Mouse (Mus musculus): ENCODE data around the gene Itpr1. TPM values are rescaled to one million over a fixed set of nuclear protein-coding genes. Genes with fewer than 3 reads are reported as not detected.

Gene Itpr1
- polyA plus RNA-seq, 1 experiment from 2014 or later = 22.4 TPM

DNA sequence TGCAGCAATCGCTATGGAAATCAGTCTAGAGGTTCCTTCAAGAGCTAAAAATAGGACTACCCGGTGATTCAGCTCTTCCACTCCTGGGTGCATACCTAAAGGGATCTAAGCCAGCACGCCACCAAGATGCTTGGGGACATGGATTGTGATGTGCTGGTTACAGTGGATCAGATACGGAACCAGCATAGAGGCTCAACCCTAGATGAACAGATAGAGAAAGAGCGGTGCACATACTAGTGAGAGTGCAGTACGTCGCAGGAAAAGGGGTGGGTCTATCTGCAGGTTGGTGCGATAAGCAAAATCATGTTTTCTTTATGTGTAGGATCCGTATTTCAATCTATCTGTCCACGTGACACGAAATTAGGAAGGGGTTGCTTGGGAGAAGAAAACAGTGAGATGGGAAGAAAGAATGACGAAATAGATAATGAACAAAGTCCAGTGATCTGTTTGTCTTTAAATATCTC, 113.1 kb downstream of the Itpr1 start:
- Histone ChIP-seq H3K9me3 (ENCODE audit: control insufficient read depth, low read length) (no peaks in the 10 kb centered on the region), H3K9ac (ENCODE audit: low read depth, low read length) (no peak overlapping the region), H3K4me3 (ENCODE audit: low read length) (no peak overlapping the region), H3K4me1 (ENCODE audit: control insufficient read depth, insufficient read depth, low read length) (peaks cover 4% of the 10 kb centered on the region; the same call in 1 of the 2 replicates), H3K36me3 (ENCODE audit: control insufficient read depth, insufficient read depth, low read length) (no peaks in the 10 kb centered on the region), H3K4me2 (replicated peaks; ENCODE audit: low read depth, low read length) (no peak overlapping the region), H3K27me3 (ENCODE audit: control insufficient read depth, insufficient read depth, low read length) (no peaks in the 10 kb centered on the region), H3K27ac (ENCODE audit: low read depth, low read length) (no peak overlapping the region)
- 92% methylated on average over 12 of the region's 12 CpGs for WGBS
- ATAC-seq (ENCODE audit: low FRiP score, low TSS enrichment) = no peak

GRCm38 (mm10) chr6:108326751-108327161, 113.9 kb downstream of the Itpr1 start:
- no peak overlapping the region for H3K4me2 ChIP-seq (replicated peaks; ENCODE audit: low read depth, low read length)
- 85% methylated on average over 10 of the region's 10 CpGs for WGBS
- no peak overlapping the region; the same call in 1 of the 2 replicates for H3K27ac ChIP-seq (ENCODE audit: low read depth, low read length)
- H3K9me3 ChIP-seq (ENCODE audit: control insufficient read depth, low read length) = no peaks in the 10 kb centered on the region
- no peaks in the 10 kb centered on the region for H3K4me1 ChIP-seq (ENCODE audit: control insufficient read depth, insufficient read depth, low read length)
- H3K9ac ChIP-seq (ENCODE audit: low read depth, low read length) = no peak overlapping the region
- ATAC-seq (ENCODE audit: low FRiP score, low TSS enrichment) = no peak
- H3K36me3 ChIP-seq (ENCODE audit: control insufficient read depth, insufficient read depth, low read length) = no peaks in the 10 kb centered on the region
- H3K27me3 ChIP-seq (ENCODE audit: control insufficient read depth, insufficient read depth, low read length) = no peaks in the 10 kb centered on the region
- H3K4me3 ChIP-seq (ENCODE audit: low read length) = no peak overlapping the region

DNA sequence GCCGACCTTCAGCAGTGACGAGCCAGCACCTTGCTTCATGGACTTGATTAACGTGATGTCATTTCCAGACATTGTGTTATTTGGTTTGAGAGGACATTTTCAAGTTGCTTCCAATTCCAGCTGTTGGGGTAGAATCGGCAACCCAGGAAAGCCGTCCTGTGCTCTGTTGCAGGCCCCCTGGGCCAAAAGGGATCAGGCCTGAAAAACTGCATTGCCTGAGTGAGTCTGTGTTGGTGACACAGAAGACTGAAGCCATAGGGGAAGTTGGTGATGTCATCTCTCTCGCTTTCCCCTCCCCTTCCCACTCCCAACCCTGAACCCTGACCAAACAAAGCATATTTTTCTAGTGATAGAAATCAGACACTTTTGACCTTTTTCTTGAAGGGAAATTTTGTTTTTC, 114.7 kb downstream of the Itpr1 start:
- Histone ChIP-seq H3K9ac (ENCODE audit: low read depth, low read length) (no peak overlapping the region), H3K36me3 (ENCODE audit: control insufficient read depth, insufficient read depth, low read length) (no peaks in the 10 kb centered on the region), H3K9me3 (ENCODE audit: control insufficient read depth, low read length) (no peaks in the 10 kb centered on the region), H3K4me1 (ENCODE audit: control insufficient read depth, insufficient read depth, low read length) (no peaks in the 10 kb centered on the region), H3K4me3 (ENCODE audit: low read length) (no peak overlapping the region), H3K27ac (ENCODE audit: low read depth, low read length) (peak overlapping the region; percentile 51; the same call in 1 of the 2 replicates), H3K4me2 (replicated peaks; ENCODE audit: low read depth, low read length) (no peak overlapping the region), H3K27me3 (ENCODE audit: control insufficient read depth, insufficient read depth, low read length) (no peaks in the 10 kb centered on the region)
- WGBS = 39% methylated on average over 6 of the region's 6 CpGs
- ATAC-seq (ENCODE audit: low FRiP score, low TSS enrichment) = no peak

DNA sequence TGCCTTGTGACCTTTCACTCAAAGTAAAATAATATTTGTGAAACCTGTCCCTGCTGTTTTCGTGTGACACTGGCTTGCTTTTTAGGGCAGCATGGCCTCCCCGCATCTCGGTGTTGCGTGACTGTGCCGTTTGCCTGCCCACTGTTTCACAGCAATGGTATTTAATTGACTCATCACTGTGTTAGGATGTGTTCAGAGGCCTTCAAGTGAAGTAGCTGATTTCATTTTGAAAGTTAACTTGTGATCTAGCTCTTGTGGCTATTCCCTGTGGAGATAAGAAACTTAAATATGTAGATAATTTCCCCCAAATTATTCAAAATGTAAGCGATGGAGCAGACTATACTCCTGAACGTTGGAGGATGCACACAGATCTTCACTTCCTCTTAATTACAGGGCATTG, 115.4 kb downstream of the Itpr1 start:
- no peak for ATAC-seq (ENCODE audit: low FRiP score, low TSS enrichment)
- H3K4me1 ChIP-seq (ENCODE audit: control insufficient read depth, insufficient read depth, low read length) = no peaks in the 10 kb centered on the region

DNA sequence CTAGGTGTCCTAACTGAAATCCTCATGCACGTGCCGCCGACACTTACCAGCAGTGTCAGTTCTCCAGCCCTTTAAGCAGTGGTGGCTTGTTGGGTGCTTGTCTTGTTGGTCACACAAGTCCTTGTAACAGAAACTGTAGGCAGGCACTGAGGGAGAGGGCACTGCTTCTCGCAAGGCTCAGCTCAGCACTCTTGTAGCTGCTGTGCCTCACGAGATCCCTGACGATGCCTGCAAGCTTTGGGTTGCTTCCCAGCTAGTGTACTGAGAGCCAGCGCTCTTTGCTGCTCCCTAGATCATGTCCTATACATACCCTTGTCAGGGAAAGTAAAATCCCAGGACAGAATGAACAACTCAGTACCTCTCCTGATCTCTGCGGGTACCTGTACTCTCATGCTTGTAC, 117.6 kb downstream of the Itpr1 start:
- Histone ChIP-seq H3K4me3 (ENCODE audit: low read length) (no peak overlapping the region), H3K4me2 (replicated peaks; ENCODE audit: low read depth, low read length) (no peak overlapping the region), H3K9me3 (ENCODE audit: control insufficient read depth, low read length) (no peaks in the 10 kb centered on the region), H3K9ac (ENCODE audit: low read depth, low read length) (no peak overlapping the region), H3K36me3 (ENCODE audit: control insufficient read depth, insufficient read depth, low read length) (no peaks in the 10 kb centered on the region), H3K4me1 (ENCODE audit: control insufficient read depth, insufficient read depth, low read length) (no peaks in the 10 kb centered on the region), H3K27ac (ENCODE audit: low read depth, low read length) (no peak overlapping the region), H3K27me3 (ENCODE audit: control insufficient read depth, insufficient read depth, low read length) (no peaks in the 10 kb centered on the region)
- ATAC-seq (ENCODE audit: low FRiP score, low TSS enrichment) = no peak
- 79% methylated on average over 8 of the region's 8 CpGs for WGBS

More for the DNA sequence above, 115.4 kb downstream of the Itpr1 start:
- H3K27ac ChIP-seq (ENCODE audit: low read depth, low read length) = no peak overlapping the region
- H3K9me3 ChIP-seq (ENCODE audit: control insufficient read depth, low read length) = no peaks in the 10 kb centered on the region
- WGBS = 67% methylated on average over 7 of the region's 7 CpGs
- no peak overlapping the region for H3K4me3 ChIP-seq (ENCODE audit: low read length)
- H3K4me2 ChIP-seq (replicated peaks; ENCODE audit: low read depth, low read length) = no peak overlapping the region
- no peaks in the 10 kb centered on the region for H3K36me3 ChIP-seq (ENCODE audit: control insufficient read depth, insufficient read depth, low read length)
- no peaks in the 10 kb centered on the region for H3K27me3 ChIP-seq (ENCODE audit: control insufficient read depth, insufficient read depth, low read length)
- H3K9ac ChIP-seq (ENCODE audit: low read depth, low read length) = no peak overlapping the region

DNA sequence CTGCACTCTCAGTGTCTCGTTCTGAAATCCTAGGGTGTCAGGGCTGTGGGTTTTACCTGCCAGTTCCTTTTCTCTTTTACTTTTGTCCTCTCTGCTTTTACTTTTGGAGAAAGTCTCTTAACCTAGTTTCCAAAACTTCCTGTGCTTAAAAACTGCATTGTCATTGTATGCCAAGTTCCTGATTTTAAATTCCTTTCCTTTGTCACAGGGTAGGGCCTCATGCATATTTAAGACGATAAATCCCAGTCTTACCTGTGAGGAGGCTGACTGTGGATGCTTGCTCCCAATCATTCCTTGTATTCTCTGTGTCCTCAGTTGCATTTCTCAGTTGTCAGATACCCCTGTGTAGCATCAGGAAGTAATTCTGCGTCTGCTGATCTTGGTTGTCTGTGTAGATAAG, 118.4 kb downstream of the Itpr1 start:
- Histone ChIP-seq H3K27ac (ENCODE audit: low read depth, low read length) (no peak overlapping the region), H3K4me2 (replicated peaks; ENCODE audit: low read depth, low read length) (no peak overlapping the region), H3K4me1 (ENCODE audit: control insufficient read depth, insufficient read depth, low read length) (no peaks in the 10 kb centered on the region), H3K4me3 (ENCODE audit: low read length) (no peak overlapping the region), H3K9me3 (ENCODE audit: control insufficient read depth, low read length) (no peaks in the 10 kb centered on the region), H3K9ac (ENCODE audit: low read depth, low read length) (no peak overlapping the region), H3K36me3 (ENCODE audit: control insufficient read depth, insufficient read depth, low read length) (no peaks in the 10 kb centered on the region), H3K27me3 (ENCODE audit: control insufficient read depth, insufficient read depth, low read length) (no peaks in the 10 kb centered on the region)
- ATAC-seq (ENCODE audit: low FRiP score, low TSS enrichment) = no peak
- 72% methylated on average over 3 of the region's 3 CpGs for WGBS

- Histone ChIP-seq H3K4me1 (ENCODE audit: control insufficient read depth, insufficient read depth, low read length) (no peaks in the 10 kb centered on the region), H3K4me3 (ENCODE audit: low read length) (no peak overlapping the region), H3K27ac (ENCODE audit: low read depth, low read length) (no peak overlapping the region), H3K36me3 (ENCODE audit: control insufficient read depth, insufficient read depth, low read length) (no peaks in the 10 kb centered on the region), H3K4me2 (replicated peaks; ENCODE audit: low read depth, low read length) (no peak overlapping the region), H3K27me3 (ENCODE audit: control insufficient read depth, insufficient read depth, low read length) (no peaks in the 10 kb centered on the region), H3K9me3 (ENCODE audit: control insufficient read depth, low read length) (no peaks in the 10 kb centered on the region), H3K9ac (ENCODE audit: low read depth, low read length) (no peak overlapping the region)
- WGBS = 86% methylated on average over 3 of the region's 3 CpGs
- ATAC-seq (ENCODE audit: low FRiP score, low TSS enrichment) = no peak
Observed at GRCm38 (mm10) chr6:108334059-108334458, 121.2 kb downstream of the Itpr1 start.

GRCm38 (mm10) chr6:108335202-108335823, 122.4 kb downstream of the Itpr1 start:
- H3K36me3 ChIP-seq (ENCODE audit: control insufficient read depth, insufficient read depth, low read length) = peaks cover 5% of the 10 kb centered on the region; the same call in 1 of the 2 replicates
- H3K9me3 ChIP-seq (ENCODE audit: control insufficient read depth, low read length) = no peaks in the 10 kb centered on the region
- no peaks in the 10 kb centered on the region for H3K27me3 ChIP-seq (ENCODE audit: control insufficient read depth, insufficient read depth, low read length)
- H3K27ac ChIP-seq (ENCODE audit: low read depth, low read length) = no peak overlapping the region
- no peak overlapping the region for H3K4me2 ChIP-seq (replicated peaks; ENCODE audit: low read depth, low read length)
- no peak overlapping the region for H3K4me3 ChIP-seq (ENCODE audit: low read length)
- no peak overlapping the region for H3K9ac ChIP-seq (ENCODE audit: low read depth, low read length)
- H3K4me1 ChIP-seq (ENCODE audit: control insufficient read depth, insufficient read depth, low read length) = no peaks in the 10 kb centered on the region
- no peak for ATAC-seq (ENCODE audit: low FRiP score, low TSS enrichment)

DNA sequence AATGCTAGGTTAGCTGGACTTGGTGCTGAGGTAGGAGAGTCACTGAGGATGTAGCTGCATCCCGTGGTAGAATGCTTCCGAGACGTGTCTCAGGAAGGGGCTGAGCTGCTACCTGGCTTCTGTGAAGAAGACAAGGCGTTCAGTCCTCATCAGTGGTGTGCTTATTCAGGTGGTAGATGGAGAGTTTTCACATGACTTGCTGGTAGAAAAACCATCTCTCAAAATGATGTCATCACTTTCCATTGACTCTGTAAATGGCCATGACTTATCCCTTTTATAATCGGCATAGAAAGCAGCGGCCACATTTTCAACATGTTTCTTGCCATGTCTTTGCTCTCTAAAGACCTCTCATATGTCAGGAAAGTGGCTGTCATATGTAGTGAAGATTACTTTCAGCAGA, 123.6 kb downstream of the Itpr1 start:
- no peak overlapping the region for H3K4me3 ChIP-seq (ENCODE audit: low read length)
- H3K36me3 ChIP-seq (ENCODE audit: control insufficient read depth, insufficient read depth, low read length) = peaks cover 5% of the 10 kb centered on the region; the same call in 1 of the 2 replicates
- H3K9ac ChIP-seq (ENCODE audit: low read depth, low read length) = no peak overlapping the region
- no peak overlapping the region for H3K4me2 ChIP-seq (replicated peaks; ENCODE audit: low read depth, low read length)
- H3K9me3 ChIP-seq (ENCODE audit: control insufficient read depth, low read length) = no peaks in the 10 kb centered on the region
- ATAC-seq (ENCODE audit: low FRiP score, low TSS enrichment) = no peak
- H3K27me3 ChIP-seq (ENCODE audit: control insufficient read depth, insufficient read depth, low read length) = no peaks in the 10 kb centered on the region
- 89% methylated on average over 6 of the region's 6 CpGs for WGBS
- H3K27ac ChIP-seq (ENCODE audit: low read depth, low read length) = no peak overlapping the region
- no peaks in the 10 kb centered on the region for H3K4me1 ChIP-seq (ENCODE audit: control insufficient read depth, insufficient read depth, low read length)
